Mouse (Mus musculus) heart, embryonic 13.5 days (tissue): ENCODE measurements around the gene Tigar. TPM values are rescaled to one million over a fixed set of nuclear protein-coding genes. Genes with fewer than 3 reads are reported as not detected.

Experiments used
- ATAC-seq: fragments of 200-750 bp; cut with Nextera tagmentation; 2 replicates; pipeline ENCODE4 v1.8.0; 2017; ENCODE audit warnings: moderate TSS enrichment; ENCODE audit not compliant: insufficient number of reproducible peaks, low FRiP score, low TSS enrichment; ENCODE audit errors: extremely low read depth
- H3K27ac ChIP-seq: fragments of 300-500 bp; sonication (generic); replicated peaks from 2 replicates; pipeline ENCODE4 v1.5.1; 2015; ENCODE audit warnings: moderate library complexity, mild to moderate bottlenecking, inconsistent platforms
- H3K27me3 ChIP-seq: fragments of 300-500 bp; sonication (generic); replicated peaks from 2 replicates; pipeline ENCODE4 v1.6.1; 2015; ENCODE audit warnings: mild to moderate bottlenecking, inconsistent platforms
- H3K36me3 ChIP-seq: fragments of 300-500 bp; sonication (generic); 2 replicates; pipeline ENCODE4 v1.6.1; 2015; ENCODE audit warnings: mild to moderate bottlenecking, inconsistent platforms
- H3K4me1 ChIP-seq: fragments of 300-500 bp; sonication (generic); 2 replicates; pipeline ENCODE4 v1.6.1; 2015; ENCODE audit warnings: inconsistent platforms
- H3K4me2 ChIP-seq: fragments of 300-500 bp; sonication (generic); 2 replicates; pipeline ENCODE4 v1.6.1; 2015; ENCODE audit warnings: inconsistent platforms, mild to moderate bottlenecking, moderate library complexity
- H3K4me3 ChIP-seq: fragments of 300-500 bp; sonication (generic); 2 replicates; pipeline ENCODE4 v1.5.1; 2015; ENCODE audit warnings: moderate library complexity, mild to moderate bottlenecking, inconsistent platforms
- H3K9ac ChIP-seq: fragments of 300-500 bp; sonication (generic); 2 replicates; pipeline ENCODE4 v1.6.1; 2015; ENCODE audit warnings: inconsistent platforms, mild to moderate bottlenecking, moderate library complexity
- H3K9me3 ChIP-seq: fragments of 300-500 bp; sonication (generic); 2 replicates; pipeline ENCODE4 v1.6.1; 2016; ENCODE audit warnings: inconsistent platforms
- WGBS: fragments of 180-500 bp; shearing (Covaris S2); methylation state at CpG from one replicate; pipeline ENCODE4 v1.1.7; 2015; ENCODE audit warnings: mixed read lengths; 5-methylcytosine and 5-hydroxymethylcytosine counted together
- polyA plus RNA-seq: library from polyadenylated mRNA; unstranded; fragments of >200 nt; fragmentation: Nextera tagmentation; extraction: Ambion mirVana; gene quantifications from 2 replicates; pipeline ENCODE4 v1.2.1, GENCODE M21; 2015

Tigar gene
- polyA plus RNA-seq, 1 experiment from 2014 or later: 7.6 TPM

- peak overlapping the region; percentile 88 for H3K27ac ChIP-seq
- H3K36me3 ChIP-seq: peaks cover 30% of the 10 kb centered on the region
- peaks cover 67% of the 10 kb centered on the region for H3K4me1 ChIP-seq
Measured at GRCm38 (mm10) chr6:127149944-127150662, 40.7 kb upstream of the Tigar start.

GRCm38 (mm10) chr6:127149303-127149943 lies 40.1 kb upstream of the Tigar start:
- peak overlapping the region; percentile 87 for H3K4me2 ChIP-seq
- under 1% methylated on average over 30 of the region's 30 CpGs for WGBS
- H3K9me3 ChIP-seq: no peaks in the 10 kb centered on the region
- H3K27ac ChIP-seq: peak overlapping the region; percentile 88
- ATAC-seq: no peak
- H3K4me1 ChIP-seq: peaks cover 65% of the 10 kb centered on the region
- no peaks in the 10 kb centered on the region for H3K27me3 ChIP-seq
- peak overlapping the region; percentile 98 for H3K9ac ChIP-seq
- H3K4me3 ChIP-seq: peak overlapping the region; percentile 92
- H3K36me3 ChIP-seq: peaks cover 37% of the 10 kb centered on the region

More at GRCm38 (mm10) chr6:127149944-127150662, 40.7 kb upstream of the Tigar start:
- peak overlapping the region; percentile 92 for H3K4me3 ChIP-seq
- no peaks in the 10 kb centered on the region for H3K27me3 ChIP-seq
- peak overlapping the region; percentile 98 for H3K9ac ChIP-seq
- H3K4me2 ChIP-seq: peak overlapping the region; percentile 87
- no peak for ATAC-seq
- H3K9me3 ChIP-seq: no peaks in the 10 kb centered on the region
- 0% methylated on average over 38 of the region's 38 CpGs for WGBS

- Histone ChIP-seq H3K4me2 (peak overlapping the region; percentile 87), H3K9me3 (no peaks in the 10 kb centered on the region), H3K9ac (peak overlapping the region; percentile 98), H3K27me3 (no peaks in the 10 kb centered on the region), H3K4me1 (peaks cover 63% of the 10 kb centered on the region), H3K36me3 (peaks cover 42% of the 10 kb centered on the region), H3K4me3 (peak overlapping the region; percentile 92), H3K27ac (peak overlapping the region; percentile 88)
- no peak for ATAC-seq
- 8% methylated on average over 20 of the region's 20 CpGs for WGBS
Measured at GRCm38 (mm10) chr6:127148526-127149302, 39.4 kb upstream of the Tigar start.

GRCm38 (mm10) chr6:127147665-127148064 lies 38.3 kb upstream of the Tigar start:
- 0% methylated on average over 4 of the region's 4 CpGs for WGBS
- no peaks in the 10 kb centered on the region for H3K27me3 ChIP-seq
- H3K4me3 ChIP-seq: peak overlapping the region; percentile 92
- peaks cover 62% of the 10 kb centered on the region for H3K4me1 ChIP-seq
- peak overlapping the region; percentile 88 for H3K27ac ChIP-seq
- H3K9ac ChIP-seq: peak overlapping the region; percentile 98
- no peak for ATAC-seq
- peak overlapping the region; percentile 87 for H3K4me2 ChIP-seq
- H3K36me3 ChIP-seq: peaks cover 53% of the 10 kb centered on the region
- H3K9me3 ChIP-seq: no peaks in the 10 kb centered on the region

- H3K36me3 ChIP-seq: peaks cover 60% of the 10 kb centered on the region
Measured at GRCm38 (mm10) chr6:127146322-127146947, 37.1 kb upstream of the Tigar start.

GRCm38 (mm10) chr6:127145464-127146190 lies 36.3 kb upstream of the Tigar start:
- Histone ChIP-seq H3K27me3 (no peaks in the 10 kb centered on the region), H3K4me3 (no peak overlapping the region), H3K9ac (peak overlapping the region; percentile 24; the same call in 1 of the 2 replicates), H3K27ac (no peak overlapping the region), H3K4me2 (0 out of 2 replicates have a peak overlapping the region, but pooled peaks have one; percentile 24), H3K36me3 (peaks cover 68% of the 10 kb centered on the region), H3K9me3 (no peaks in the 10 kb centered on the region), H3K4me1 (peaks cover 56% of the 10 kb centered on the region)
- no peak for ATAC-seq
- 45% methylated on average over 20 of the region's 20 CpGs for WGBS

More at GRCm38 (mm10) chr6:127146322-127146947, 37.1 kb upstream of the Tigar start:
- no peak for ATAC-seq
- H3K4me1 ChIP-seq: peaks cover 60% of the 10 kb centered on the region
- H3K4me2 ChIP-seq: no peak overlapping the region
- H3K27ac ChIP-seq: no peak overlapping the region
- peak overlapping the region; percentile 24 for H3K9ac ChIP-seq
- H3K27me3 ChIP-seq: no peaks in the 10 kb centered on the region
- no peaks in the 10 kb centered on the region for H3K9me3 ChIP-seq
- no peak overlapping the region for H3K4me3 ChIP-seq
- 83% methylated on average over 3 of the region's 3 CpGs for WGBS

- Histone ChIP-seq H3K27me3 (no peaks in the 10 kb centered on the region), H3K4me2 (no peak overlapping the region), H3K9ac (no peak overlapping the region; the same call in 1 of the 2 replicates), H3K27ac (no peak overlapping the region), H3K9me3 (no peaks in the 10 kb centered on the region), H3K4me1 (peaks cover 55% of the 10 kb centered on the region), H3K4me3 (no peak overlapping the region), H3K36me3 (peaks cover 87% of the 10 kb centered on the region)
- no peak for ATAC-seq
- 77% methylated on average over 7 of the region's 7 CpGs for WGBS
Measured at GRCm38 (mm10) chr6:127143576-127144288, 34.4 kb upstream of the Tigar start.

GRCm38 (mm10) chr6:127143124-127143520 lies 33.8 kb upstream of the Tigar start:
- H3K9ac ChIP-seq: no peak overlapping the region; the same call in 1 of the 2 replicates
- H3K27ac ChIP-seq: peak overlapping the region; percentile 32; the same call in 1 of the 2 replicates
- no peaks in the 10 kb centered on the region for H3K9me3 ChIP-seq
- H3K4me2 ChIP-seq: no peak overlapping the region
- no peak overlapping the region for H3K4me3 ChIP-seq
- H3K4me1 ChIP-seq: peaks cover 49% of the 10 kb centered on the region
- 78% methylated on average over 10 of the region's 10 CpGs for WGBS
- ATAC-seq: no peak
- H3K36me3 ChIP-seq: peaks cover 88% of the 10 kb centered on the region
- no peaks in the 10 kb centered on the region for H3K27me3 ChIP-seq

GRCm38 (mm10) chr6:127142154-127143123 lies 33.1 kb upstream of the Tigar start:
- peak overlapping the region; percentile 32; the same call in 1 of the 2 replicates for H3K27ac ChIP-seq
- WGBS: 22% methylated on average over 10 of the region's 10 CpGs

More at GRCm38 (mm10) chr6:127142154-127143123, 33.1 kb upstream of the Tigar start:
- H3K4me3 ChIP-seq: no peak overlapping the region
- H3K4me2 ChIP-seq: peak overlapping the region; percentile 28; the same call in 1 of the 2 replicates
- H3K9ac ChIP-seq: no peak overlapping the region
- no peaks in the 10 kb centered on the region for H3K9me3 ChIP-seq
- no peak for ATAC-seq
- H3K36me3 ChIP-seq: peaks cover 92% of the 10 kb centered on the region
- H3K4me1 ChIP-seq: peaks cover 43% of the 10 kb centered on the region
- no peaks in the 10 kb centered on the region for H3K27me3 ChIP-seq
